Mouse (Mus musculus) forebrain, embryonic 13.5 days (tissue): Measurements from ENCODE around the gene Zkscan5. TPM values are rescaled to one million over a fixed set of nuclear protein-coding genes. Genes with fewer than 3 reads are reported as not detected.

Experiments
- ATAC-seq: fragments of 200-750 bp; cut with Nextera tagmentation; 2 replicates; pipeline ENCODE4 v1.8.0; 2017
- H3K27ac ChIP-seq: fragments of 300-500 bp; sonication (generic); 2 replicates; pipeline ENCODE4 v1.5.1; 2015; ENCODE audit warnings: inconsistent platforms, mild to moderate bottlenecking, moderate library complexity
- H3K27me3 ChIP-seq: fragments of 300-500 bp; sonication (generic); 2 replicates; pipeline ENCODE4 v1.6.1; 2015; ENCODE audit warnings: mild to moderate bottlenecking, inconsistent platforms
- H3K36me3 ChIP-seq: fragments of 300-500 bp; sonication (generic); 2 replicates; pipeline ENCODE4 v1.6.1; 2015; ENCODE audit warnings: mild to moderate bottlenecking, inconsistent platforms; ENCODE audit not compliant: poor library complexity, severe bottlenecking
- H3K4me1 ChIP-seq: fragments of 300-500 bp; sonication (generic); 2 replicates; pipeline ENCODE4 v1.6.1; 2015; ENCODE audit warnings: inconsistent platforms
- H3K4me2 ChIP-seq: fragments of 300-500 bp; sonication (generic); 2 replicates; pipeline ENCODE4 v1.6.1; 2015; ENCODE audit warnings: inconsistent platforms, mild to moderate bottlenecking, moderate library complexity
- H3K4me3 ChIP-seq: fragments of 300-500 bp; sonication (generic); 2 replicates; pipeline ENCODE4 v1.5.1; 2015; ENCODE audit warnings: mild to moderate bottlenecking, inconsistent platforms
- H3K9ac ChIP-seq: fragments of 300-500 bp; sonication (generic); 2 replicates; pipeline ENCODE4 v1.6.1; 2015; ENCODE audit warnings: mild to moderate bottlenecking, inconsistent platforms
- H3K9me3 ChIP-seq: fragments of 300-500 bp; sonication (generic); replicated peaks from 2 replicates; pipeline ENCODE4 v1.6.1; 2016; ENCODE audit warnings: inconsistent platforms
- WGBS: fragments of 180-500 bp; shearing (Covaris S2); methylation state at CpG from one replicate; pipeline ENCODE4 v1.1.7; 2015; 5-methylcytosine and 5-hydroxymethylcytosine counted together
- polyA plus RNA-seq: library from polyadenylated mRNA; unstranded; fragments of >200 nt; fragmentation: Nextera tagmentation; extraction: Ambion mirVana; gene quantifications from 2 replicates; pipeline ENCODE4 v1.2.1, GENCODE M21; 2015

Gene Zkscan5
- polyA plus RNA-seq = 16.6 and 18.0 TPM in 2 replicates

- H3K9me3 ChIP-seq = no peaks in the 10 kb centered on the region
- no peaks in the 10 kb centered on the region for H3K27me3 ChIP-seq
- H3K36me3 ChIP-seq = peaks cover 16% of the 10 kb centered on the region
- WGBS = 0% methylated on average over 22 of the region's 22 CpGs
- peak; percentile 97 for ATAC-seq
- peak within 1 kb of the TSS; percentile 60 for H3K4me3 ChIP-seq
- H3K9ac ChIP-seq = peak within 1 kb of the TSS; percentile 62
- H3K27ac ChIP-seq = peak within 1 kb of the TSS; percentile 89
- H3K4me1 ChIP-seq = peaks cover 25% of the 10 kb centered on the region
- peak within 1 kb of the TSS; percentile 65 for H3K4me2 ChIP-seq
These were observed at the start of gene Zkscan5 for GRCm38 (mm10) chr5:145203936-145204691. TSS of gene Zkscan5 (plus strand) at chr5:145204562.

DNA sequence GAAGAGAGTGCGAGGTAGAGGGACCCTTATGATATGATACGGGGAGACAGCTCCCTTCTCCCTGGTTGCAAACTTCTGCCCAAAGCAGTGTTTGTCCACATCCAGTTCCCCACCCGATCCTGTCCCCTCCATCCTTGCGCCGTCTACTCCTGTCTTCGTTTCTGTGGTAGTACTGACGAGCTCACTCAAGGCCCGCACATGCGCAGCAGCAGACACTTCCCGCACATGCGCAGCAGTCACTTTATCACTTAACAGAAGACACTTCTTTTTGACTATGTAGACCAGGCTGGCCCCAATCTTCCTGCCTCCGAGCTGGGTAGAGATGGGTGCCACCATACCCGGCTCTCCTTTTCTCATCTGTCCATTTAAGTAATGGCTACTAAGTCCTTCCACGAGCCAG, 43.0 kb upstream of the Zkscan5 start:
- H3K4me3 ChIP-seq = no peak overlapping the region
- no peaks in the 10 kb centered on the region for H3K27me3 ChIP-seq
- H3K27ac ChIP-seq = no peak overlapping the region
- WGBS = 91% methylated on average over 14 of the region's 14 CpGs
- H3K4me1 ChIP-seq = peaks cover 7% of the 10 kb centered on the region
- ATAC-seq = no peak
- no peak overlapping the region for H3K9ac ChIP-seq
- no peak overlapping the region for H3K4me2 ChIP-seq
- no peaks in the 10 kb centered on the region for H3K9me3 ChIP-seq
- peaks cover 81% of the 10 kb centered on the region for H3K36me3 ChIP-seq

GRCm38 (mm10) chr5:145164710-145165109, 39.7 kb upstream of the Zkscan5 start:
- no peak overlapping the region for H3K4me3 ChIP-seq
- H3K36me3 ChIP-seq = peaks cover 53% of the 10 kb centered on the region
- H3K9me3 ChIP-seq = no peaks in the 10 kb centered on the region
- H3K4me1 ChIP-seq = peaks cover 22% of the 10 kb centered on the region
- WGBS = 69% methylated on average over 3 of the region's 3 CpGs
- no peak overlapping the region for H3K27ac ChIP-seq
- H3K4me2 ChIP-seq = no peak overlapping the region
- ATAC-seq = no peak
- no peaks in the 10 kb centered on the region for H3K27me3 ChIP-seq
- no peak overlapping the region for H3K9ac ChIP-seq

- H3K9ac ChIP-seq = no peak overlapping the region
- peaks cover 51% of the 10 kb centered on the region for H3K36me3 ChIP-seq
- ATAC-seq = no peak
- H3K9me3 ChIP-seq = no peaks in the 10 kb centered on the region
- 89% methylated on average over 15 of the region's 15 CpGs for WGBS
- no peak overlapping the region for H3K27ac ChIP-seq
- peaks cover 22% of the 10 kb centered on the region for H3K4me1 ChIP-seq
- no peak overlapping the region for H3K4me2 ChIP-seq
- H3K4me3 ChIP-seq = no peak overlapping the region
- H3K27me3 ChIP-seq = no peaks in the 10 kb centered on the region
These were observed 39.2 kb upstream of the Zkscan5 start for GRCm38 (mm10) chr5:145165184-145165583.

DNA sequence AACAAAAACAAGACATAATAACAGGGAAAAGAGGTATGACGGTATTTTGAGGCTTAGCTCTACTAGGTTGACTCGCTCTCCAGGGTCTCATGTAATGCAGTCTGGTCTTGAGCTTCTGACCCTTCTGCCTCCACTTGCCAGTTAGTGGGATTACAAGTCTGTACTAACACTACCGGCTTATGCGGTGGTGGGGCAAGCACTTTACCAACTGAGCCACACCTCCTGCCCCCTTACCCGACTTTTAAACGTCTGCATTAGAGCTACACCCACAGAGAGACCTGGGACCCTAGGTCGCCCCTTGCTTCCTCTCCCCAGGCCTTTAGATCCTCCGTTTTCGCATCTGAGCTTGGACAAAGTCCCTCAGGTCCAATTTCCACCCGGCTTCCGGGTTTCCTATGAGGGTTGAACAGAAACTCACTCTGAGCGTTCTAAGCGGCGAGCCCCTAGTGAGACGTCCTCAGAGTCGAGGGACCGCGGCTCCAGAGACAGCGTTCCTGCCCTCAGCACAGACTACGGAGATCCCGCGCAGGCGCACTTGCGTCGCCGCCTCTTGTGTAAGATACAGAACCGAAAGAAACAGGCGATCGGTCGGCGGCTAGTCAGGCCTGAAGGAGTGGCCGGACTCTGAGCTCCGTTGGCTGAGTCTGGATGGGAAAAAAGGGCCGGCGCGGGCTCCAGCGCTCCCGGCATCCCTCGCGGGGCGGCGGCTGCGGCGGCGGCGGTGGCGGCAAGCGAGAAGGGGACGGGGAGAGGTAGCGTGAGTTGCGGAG, 37.6 kb upstream of the Zkscan5 start, which contains the start of the genes Ptcd1 and Cpsf4:
Ptcd1 (minus strand) TSS at position 573 of the 770 bp plus-strand sequence.
Cpsf4 (plus strand) TSS at position 678 of the 770 bp plus-strand sequence.
- H3K4me2 ChIP-seq = peak within 1 kb of the TSS; percentile 97
- H3K4me1 ChIP-seq = peaks cover 22% of the 10 kb centered on the region
- H3K27me3 ChIP-seq = no peaks in the 10 kb centered on the region
- ATAC-seq = peak; percentile 97
- H3K36me3 ChIP-seq = peaks cover 51% of the 10 kb centered on the region
- H3K4me3 ChIP-seq = peak within 1 kb of the TSS; percentile 95
- WGBS = under 1% methylated on average over 42 of the region's 51 CpGs
- no peaks in the 10 kb centered on the region for H3K9me3 ChIP-seq
- peak within 1 kb of the TSS; percentile 75 for H3K27ac ChIP-seq
- peak within 1 kb of the TSS; percentile 96 for H3K9ac ChIP-seq

GRCm38 (mm10) chr5:145167306-145167661, 37.1 kb upstream of the Zkscan5 start:
- Histone ChIP-seq H3K4me2 (peak overlapping the region; percentile 97), H3K9me3 (no peaks in the 10 kb centered on the region), H3K9ac (peak overlapping the region; percentile 96), H3K4me1 (peaks cover 22% of the 10 kb centered on the region), H3K27me3 (no peaks in the 10 kb centered on the region), H3K36me3 (peaks cover 52% of the 10 kb centered on the region), H3K27ac (peak overlapping the region; percentile 75), H3K4me3 (peak overlapping the region; percentile 95)
- WGBS = under 1% methylated on average over 27 of the region's 28 CpGs
- peak; percentile 77 for ATAC-seq

DNA sequence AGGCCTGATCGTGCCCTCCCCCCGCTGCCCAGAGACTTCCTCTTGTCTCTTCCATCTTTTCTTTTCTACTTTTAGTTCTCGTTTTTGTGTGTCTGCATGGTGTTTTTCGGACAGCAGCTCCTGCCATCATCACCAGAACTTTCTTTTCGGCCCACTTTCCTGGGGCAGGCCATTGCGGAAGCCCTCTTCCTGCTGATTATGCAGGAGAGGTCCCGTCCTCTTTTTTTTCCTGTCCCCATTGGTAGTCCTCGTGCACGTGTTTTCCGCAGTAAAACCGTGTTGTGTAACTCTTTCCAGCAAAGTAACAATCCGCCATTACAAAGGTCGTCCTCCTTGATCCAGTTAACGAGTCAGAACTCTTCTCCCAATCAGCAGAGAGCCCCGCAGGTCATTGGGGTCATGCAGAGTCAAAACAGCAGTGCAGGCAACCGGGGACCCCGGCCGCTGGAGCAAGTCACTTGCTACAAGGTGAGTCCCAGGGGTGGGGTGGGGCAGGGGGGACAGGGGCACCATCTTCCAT, 25.8 kb upstream of the Zkscan5 start:
- Histone ChIP-seq H3K4me2 (no peak overlapping the region), H3K27me3 (no peaks in the 10 kb centered on the region), H3K36me3 (peaks cover 100% of the 10 kb centered on the region), H3K9me3 (no peaks in the 10 kb centered on the region), H3K4me3 (no peak overlapping the region), H3K9ac (no peak overlapping the region), H3K4me1 (no peaks in the 10 kb centered on the region), H3K27ac (no peak overlapping the region)
- WGBS = 81% methylated on average over 18 of the region's 18 CpGs
- ATAC-seq = no peak

DNA sequence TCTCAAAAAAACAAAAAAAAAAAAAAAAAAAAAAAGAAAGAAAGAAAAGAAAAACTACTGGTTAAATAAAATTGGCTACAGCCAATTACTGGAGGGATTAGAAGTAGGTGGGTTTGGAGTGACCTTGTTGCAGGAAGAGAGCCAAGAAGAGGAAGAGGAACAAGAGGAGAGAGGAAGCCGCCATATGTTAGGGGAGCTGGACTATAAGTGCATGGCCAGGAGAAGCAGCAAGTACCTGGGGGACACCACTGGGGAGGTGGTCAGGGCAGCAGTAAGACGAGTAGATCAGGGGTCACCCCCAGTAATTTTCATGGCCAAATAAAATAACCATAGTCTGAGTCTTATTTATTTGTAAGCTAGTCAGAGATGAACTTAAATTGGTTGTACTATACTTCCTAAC, 19.1 kb upstream of the Zkscan5 start:
- Histone ChIP-seq H3K9ac (no peak overlapping the region), H3K4me3 (no peak overlapping the region), H3K9me3 (no peaks in the 10 kb centered on the region), H3K27me3 (no peaks in the 10 kb centered on the region), H3K4me1 (peaks cover 9% of the 10 kb centered on the region), H3K4me2 (no peak overlapping the region), H3K36me3 (peaks cover 74% of the 10 kb centered on the region), H3K27ac (no peak overlapping the region)
- WGBS = 92% methylated on average over 2 of the region's 2 CpGs
- ATAC-seq = no peak

GRCm38 (mm10) chr5:145189416-145189815, 14.9 kb upstream of the Zkscan5 start:
- peak overlapping the region; percentile 90 for H3K4me2 ChIP-seq
- H3K4me1 ChIP-seq = peaks cover 21% of the 10 kb centered on the region
- H3K9ac ChIP-seq = no peak overlapping the region
- no peaks in the 10 kb centered on the region for H3K9me3 ChIP-seq
- 97% methylated on average over 6 of the region's 6 CpGs for WGBS
- H3K27ac ChIP-seq = no peak overlapping the region
- peaks cover 43% of the 10 kb centered on the region for H3K36me3 ChIP-seq
- no peaks in the 10 kb centered on the region for H3K27me3 ChIP-seq
- no peak for ATAC-seq
- H3K4me3 ChIP-seq = no peak overlapping the region

DNA sequence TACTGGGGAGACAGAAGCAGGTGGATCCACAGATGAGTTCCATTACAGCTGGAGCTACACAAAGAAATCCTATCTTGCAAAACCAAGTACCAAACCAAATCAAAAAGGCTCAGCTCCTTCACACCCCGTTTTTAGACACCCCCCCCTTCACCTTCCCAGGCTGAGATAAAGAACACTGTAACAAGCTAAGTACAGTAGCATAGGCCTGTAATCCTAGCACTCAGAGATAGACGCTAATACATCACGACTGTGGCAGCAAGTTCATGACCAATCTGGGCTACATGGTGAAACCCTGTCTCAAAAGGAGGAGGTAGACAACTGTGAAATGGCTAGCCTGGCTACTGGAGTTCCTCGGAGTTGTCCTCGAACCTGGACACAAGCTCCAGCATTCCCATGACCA, 14.0 kb upstream of the Zkscan5 start:
- peak overlapping the region; percentile 90 for H3K4me2 ChIP-seq
- no peaks in the 10 kb centered on the region for H3K9me3 ChIP-seq
- WGBS = 57% methylated on average over 5 of the region's 5 CpGs
- peak overlapping the region; percentile 89 for H3K4me3 ChIP-seq
- H3K4me1 ChIP-seq = peaks cover 21% of the 10 kb centered on the region
- no peaks in the 10 kb centered on the region for H3K27me3 ChIP-seq
- peak overlapping the region; percentile 96 for H3K9ac ChIP-seq
- H3K36me3 ChIP-seq = peaks cover 44% of the 10 kb centered on the region
- no peak for ATAC-seq
- H3K27ac ChIP-seq = no peak overlapping the region

DNA sequence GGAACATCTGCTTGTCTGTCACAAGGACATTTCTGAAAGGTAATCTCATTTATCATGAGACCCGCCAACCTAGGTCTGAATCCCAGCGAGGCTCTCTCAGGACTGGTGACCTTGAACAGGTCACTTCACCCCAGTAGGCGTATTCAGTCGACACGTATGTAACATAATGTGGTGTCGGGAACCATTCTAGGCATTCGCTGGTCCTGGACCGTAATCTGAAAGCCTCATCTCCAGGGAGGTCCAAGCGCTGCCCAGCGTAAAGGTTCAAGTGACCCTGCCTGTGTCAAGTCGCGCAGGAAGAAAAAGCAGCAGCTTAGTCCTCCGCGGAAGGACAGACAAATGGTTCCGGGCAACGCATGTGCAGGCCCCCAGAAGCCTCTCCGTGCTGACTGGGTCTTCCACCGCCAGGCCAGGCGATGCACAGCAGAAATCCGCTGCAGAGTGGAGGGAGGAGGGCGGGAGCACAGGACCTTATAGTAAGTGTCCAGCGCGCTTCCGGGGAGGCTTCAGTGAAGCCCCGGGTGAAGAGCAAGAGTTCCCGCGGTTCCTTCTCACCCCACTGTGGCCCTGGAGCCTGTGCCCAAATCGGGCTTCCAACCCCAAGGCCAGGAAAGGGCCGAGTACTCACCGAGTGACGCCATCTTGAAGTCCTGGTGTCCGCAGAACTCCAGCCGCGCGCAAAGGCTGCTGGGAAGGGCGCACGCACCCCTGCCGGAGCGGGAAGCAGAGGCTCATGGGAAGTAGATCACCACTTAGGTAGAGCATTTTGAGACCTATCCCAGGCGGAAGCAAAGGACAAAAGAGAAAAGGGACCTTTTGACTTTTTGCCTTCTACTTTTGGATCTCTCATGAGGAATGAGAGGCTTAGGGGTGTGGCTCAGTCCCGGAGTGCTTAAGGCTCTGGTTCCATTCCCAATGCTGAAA, 13.2 kb upstream of the Zkscan5 start:
- Histone ChIP-seq H3K36me3 (peaks cover 44% of the 10 kb centered on the region), H3K4me2 (peak overlapping the region; percentile 90), H3K27ac (peak overlapping the region; percentile 80), H3K4me1 (peaks cover 21% of the 10 kb centered on the region), H3K4me3 (peak overlapping the region; percentile 89), H3K9me3 (no peaks in the 10 kb centered on the region), H3K27me3 (no peaks in the 10 kb centered on the region), H3K9ac (peak overlapping the region; percentile 96)
- under 1% methylated on average over 41 of the region's 41 CpGs for WGBS
- peak; percentile 89 for ATAC-seq
